Mouse (Mus musculus) adrenal gland (tissue): ENCODE results near the gene Gm45713.
"Not testable (repeated sequence)": the region's sequence is repeated elsewhere in the genome, so short reads cannot be mapped to it uniquely, and the experiment has no call there.

Experiments
- intact Hi-C: fragments of 180-260 bp; cut with DNase I; formaldehyde crosslinking; loops from one replicate; pipeline ENCODE4 v1.15.1; 2025

The Gm45713 gene

GRCm38 (mm10) chr7:45098541-45099240, 37.3 kb downstream of the Gm45713 start:
- intact Hi-C loops, result no loop called here

- intact Hi-C loops, result no loop called here
Observed at GRCm38 (mm10) chr7:45097479-45097878, 38.6 kb downstream of the Gm45713 start.

DNA sequence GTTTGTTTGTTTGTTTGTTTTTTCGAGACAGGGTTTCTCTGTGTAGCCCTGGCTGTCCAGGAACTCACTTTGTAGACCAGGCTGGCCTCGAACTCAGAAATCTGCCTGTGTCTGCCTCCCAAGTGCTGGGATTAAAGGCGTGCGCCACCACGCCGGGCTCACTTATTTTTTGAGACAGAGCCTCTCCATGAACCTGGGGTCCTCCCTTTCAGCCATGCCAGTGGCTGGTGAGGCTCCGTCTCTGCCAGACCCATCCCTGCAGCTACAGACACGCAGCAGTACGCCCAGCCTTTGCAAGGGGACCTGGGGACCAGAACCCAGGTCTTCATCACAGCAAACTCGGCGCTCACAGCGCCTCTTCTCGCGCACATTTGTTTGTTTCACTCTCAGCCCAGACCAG, 40.1 kb downstream of the Gm45713 start:
- intact Hi-C loops, result not testable (repeated sequence)

DNA sequence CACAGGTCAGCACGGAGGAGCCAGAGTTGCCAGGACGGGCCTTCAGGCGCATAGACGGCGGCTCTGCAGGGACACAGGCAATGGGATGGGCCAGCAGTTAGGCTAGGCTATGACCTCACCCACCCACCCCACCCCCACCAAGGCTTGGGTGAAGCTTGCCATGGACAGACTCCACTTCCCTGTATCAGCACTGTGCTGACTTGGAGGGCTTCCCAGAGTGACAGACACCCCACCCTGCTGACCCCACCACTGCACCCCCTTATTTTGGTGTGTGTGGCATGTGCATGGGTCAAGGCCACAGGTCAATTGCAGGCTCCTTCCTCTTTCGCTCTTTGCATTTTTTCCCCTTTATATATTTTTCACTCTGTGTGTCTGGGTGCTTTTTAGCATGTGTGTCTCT, 40.7 kb downstream of the Gm45713 start:
- intact Hi-C loops, result no loop called here

DNA sequence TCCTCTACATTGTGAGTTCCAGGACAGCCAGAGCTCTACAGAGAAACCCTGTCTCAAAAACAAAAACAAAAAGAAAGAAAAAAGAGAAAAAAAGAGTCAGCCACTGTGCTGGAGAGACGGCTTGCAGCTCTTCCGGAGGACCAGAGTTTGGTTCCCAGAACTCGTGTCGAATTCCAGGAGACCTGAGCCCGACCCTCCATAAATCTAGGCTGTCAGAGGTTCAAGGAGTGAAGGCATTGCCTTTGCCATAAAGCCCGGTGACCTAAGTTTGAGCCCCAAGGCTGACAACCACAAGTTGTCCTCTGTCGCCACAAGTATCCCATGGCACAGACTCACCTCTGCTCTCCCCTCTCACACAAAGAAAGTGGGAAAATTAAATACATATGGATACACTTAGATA, 41.9 kb downstream of the Gm45713 start:
- intact Hi-C loops, result loop anchor here (5.0 kb wide), 1 partner anchor 108 kb away; the partner anchor contains the start of gene Ccdc155

DNA sequence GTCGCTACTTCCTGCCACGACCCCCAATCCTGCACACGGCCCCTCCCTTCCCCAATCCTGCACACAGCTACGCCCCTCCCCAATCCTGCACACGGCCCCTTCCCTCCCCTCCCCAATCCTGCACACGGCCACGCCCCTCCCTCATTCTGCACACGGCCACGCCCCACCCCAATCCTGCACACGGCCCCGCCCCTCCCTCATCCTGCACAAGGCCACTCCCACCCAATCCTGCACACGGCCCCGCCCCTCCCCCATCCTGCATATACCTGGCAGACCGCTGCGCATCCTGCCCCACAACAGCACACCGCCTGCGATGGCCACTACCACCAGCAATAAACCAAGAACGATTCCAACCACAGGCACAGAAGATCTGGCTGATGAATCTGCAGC, 42.5 kb downstream of the Gm45713 start:
- intact Hi-C loops, result loop anchor here (5.0 kb wide), 1 partner anchor 109 kb away; the partner anchor contains the start of gene Ccdc155

DNA sequence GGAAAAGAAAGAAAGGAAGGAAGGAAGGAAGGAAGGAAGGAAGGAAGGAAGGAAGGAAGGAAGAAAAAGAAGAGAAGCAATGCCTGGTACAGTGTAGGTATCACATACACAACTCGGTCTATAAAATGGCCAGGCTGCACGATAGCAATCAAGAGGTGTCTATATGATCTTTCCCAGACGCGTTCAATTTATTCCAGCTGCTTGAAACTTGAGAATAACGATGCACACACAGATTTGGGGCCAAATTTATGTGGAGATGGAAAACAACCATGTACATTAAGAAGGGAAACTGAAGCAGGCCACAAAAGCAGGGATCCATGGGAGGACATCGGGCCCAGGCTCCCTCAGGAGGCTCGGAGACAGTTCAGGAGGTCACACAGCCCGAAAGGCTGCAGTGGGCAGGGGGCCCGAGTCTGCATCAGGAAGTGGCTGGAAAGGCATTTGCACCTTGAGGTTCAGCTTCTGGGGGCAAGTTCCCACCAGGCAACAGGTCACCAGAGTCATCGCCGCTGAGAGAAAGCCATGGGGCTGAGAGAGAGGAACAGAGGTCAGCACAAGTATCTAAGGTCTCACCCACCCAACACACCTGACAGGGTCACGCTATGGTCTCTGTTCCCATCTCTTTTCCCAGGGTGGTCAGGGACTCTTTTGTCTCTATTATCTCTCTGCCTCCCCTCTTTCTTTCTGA, 43.1 kb downstream of the Gm45713 start:
- intact Hi-C loops, result loop anchor here (5.0 kb wide), 1 partner anchor 109 kb away; the partner anchor contains the start of gene Ccdc155

DNA sequence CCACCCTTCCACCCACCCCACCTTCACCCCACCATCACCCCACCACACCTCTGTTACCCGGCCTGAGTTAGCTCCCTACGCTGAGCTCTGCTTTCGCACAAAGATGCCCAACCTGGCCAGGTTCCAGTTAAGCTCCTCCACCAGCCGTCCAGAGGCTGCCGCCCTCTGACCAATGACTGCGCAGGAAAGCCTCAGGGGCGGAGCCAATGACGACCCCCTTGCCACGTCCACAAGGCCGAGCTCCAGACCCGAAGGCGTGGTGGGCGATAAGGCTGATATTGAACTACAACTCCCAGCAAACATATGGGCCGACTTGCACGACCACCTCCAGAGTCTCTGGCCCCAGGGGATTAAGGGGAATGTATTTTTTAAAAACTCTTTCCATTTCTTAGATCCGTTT, 44.0 kb downstream of the Gm45713 start, which contains the start of gene Rcn3:
TSS of gene Rcn3 (minus strand) at position 174 of the 400 bp plus-strand sequence.
- intact Hi-C loops, result loop anchor here (5.0 kb wide), 1 partner anchor 110 kb away; the partner anchor contains the start of gene Ccdc155

GRCm38 (mm10) chr7:45091001-45091990, 44.7 kb downstream of the Gm45713 start:
- intact Hi-C loops, result loop anchor here (5.0 kb wide), 1 partner anchor 111 kb away; the partner anchor contains the start of gene Ccdc155

- intact Hi-C loops, result loop anchor here (5.0 kb wide), 1 partner anchor 112 kb away; the partner anchor contains the start of gene Ccdc155
Observed at GRCm38 (mm10) chr7:45090251-45090977, 45.6 kb downstream of the Gm45713 start.

GRCm38 (mm10) chr7:45088597-45088996, 47.4 kb downstream of the Gm45713 start:
- intact Hi-C loops, result no loop called here

DNA sequence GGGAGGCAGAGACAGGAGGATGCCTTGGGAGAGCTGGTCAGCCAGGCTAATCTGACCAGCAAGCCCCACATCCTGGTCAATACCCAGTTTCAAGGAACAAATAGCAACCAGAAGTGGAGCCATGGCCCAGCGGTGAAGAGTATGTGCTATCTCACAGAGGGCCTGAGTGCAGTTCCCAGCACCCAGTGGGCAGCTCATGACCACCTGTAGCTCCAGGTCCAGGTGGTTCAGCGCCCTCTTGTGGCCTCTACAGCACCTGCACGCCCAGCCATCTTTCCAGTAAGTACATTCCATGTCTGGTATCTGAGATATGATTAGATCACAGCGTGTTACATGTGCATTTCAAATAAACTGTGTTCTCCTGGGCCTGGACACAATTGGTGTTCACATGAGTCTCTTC, 49.9 kb downstream of the Gm45713 start:
- intact Hi-C loops, result no loop called here

GRCm38 (mm10) chr7:45083300-45083890, 52.6 kb downstream of the Gm45713 start:
- intact Hi-C loops, result loop anchor here (5.0 kb wide), 1 partner anchor 39 kb away; the partner anchor contains the start of gene Rps11

- intact Hi-C loops, result loop anchor here (5.0 kb wide), 1 partner anchor 40 kb away; the partner anchor contains the start of gene Rps11
Observed at GRCm38 (mm10) chr7:45082401-45083299, 53.4 kb downstream of the Gm45713 start.

GRCm38 (mm10) chr7:45081016-45081415, 55.0 kb downstream of the Gm45713 start:
- intact Hi-C loops, result loop anchor here (5.0 kb wide), 1 partner anchor 41 kb away; the partner anchor contains the start of gene Rps11

- intact Hi-C loops, result loop anchor here (1.0 to 5.0 kb wide), 3 partner anchors 42 to 122 kb away; partner anchors contain the start of genes Ccdc155, Flt3l, Gm45713 and Rps11
Observed at GRCm38 (mm10) chr7:45079856-45080255, 56.2 kb downstream of the Gm45713 start.

GRCm38 (mm10) chr7:45078513-45078912, 57.5 kb downstream of the Gm45713 start:
- intact Hi-C loops, result loop anchor here (5.0 kb wide), 1 partner anchor 124 kb away; the partner anchor contains the start of gene Ccdc155

DNA sequence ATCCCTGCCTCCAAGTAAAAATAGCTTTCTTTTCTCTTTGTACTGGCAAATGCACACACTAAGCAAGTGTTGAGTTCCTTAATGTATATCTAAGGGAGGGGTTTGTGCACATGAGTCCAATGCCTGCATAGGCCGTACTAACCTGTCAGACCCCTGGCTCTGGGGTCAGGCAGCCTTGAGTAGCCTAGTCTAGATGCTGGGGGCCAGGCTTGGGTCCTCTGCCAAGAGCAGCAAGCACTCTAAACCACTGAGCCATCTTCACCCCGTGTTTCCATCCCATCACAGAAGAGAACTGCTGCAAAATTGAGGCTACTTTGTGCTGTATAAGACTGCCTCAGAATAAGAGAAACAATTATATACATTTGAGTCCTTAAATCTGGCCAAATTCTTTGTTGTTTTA, 58.2 kb downstream of the Gm45713 start:
- intact Hi-C loops, result loop anchor here (5.0 kb wide), 1 partner anchor 124 kb away; the partner anchor contains the start of gene Ccdc155
